Comparison of ENCODE assay signal across 24 mouse cellular contexts in genomic region chr1:134614554-134614953, GRCm38 (mm10). TPM values are rescaled to one million over a fixed set of nuclear protein-coding genes. Genes with fewer than 3 reads are reported as not detected.
A peak's percentile ranks its signal among the peaks of the same experiment; 100 is the strongest.
DNase-seq lines count a peak whose midpoint lies in the region; ATAC-seq lines count a peak whose summit lies in the region.
"Had no signal": no experiment of that assay in that cellular context is flagged by ENCODE, and none has a peak within 500 bp of the region (broad histone marks: within the 10 kb centered on the region; RNA-seq: fewer than 3 reads in every experiment).

No protein-coding gene starts in this region.

- 71% methylated on average over 5 of the region's 5 CpGs for WGBS in liver, embryonic 12.5 days (ENCODE audit: insufficient replicate concordance)
- whole genome bisulfite sequencing in liver, embryonic 16.5 days (ENCODE audit: insufficient replicate concordance) = 41% methylated on average over 5 of the region's 5 CpGs
- WGBS in forebrain, embryonic 11.5 days = 92% methylated on average over 5 of the region's 5 CpGs
- WGBS in forebrain, embryonic 15.5 days = 97% methylated on average over 5 of the region's 5 CpGs

- H3K27ac ChIP-seq in liver, embryonic 12.5 days = no peak overlapping the region
- no peak overlapping the region for H3K27ac ChIP-seq in liver, embryonic 16.5 days (ENCODE audit: low read length)
- no peak overlapping the region for H3K27ac ChIP-seq in forebrain, embryonic 11.5 days (ENCODE audit: low read depth, low read length)
- H3K27ac ChIP-seq in forebrain, embryonic 15.5 days (replicated peaks) = no peak overlapping the region
- H3K27ac ChIP-seq: embryonic facial prominence, embryonic 15.5 days; forebrain, embryonic 12.5 days; hindbrain, embryonic 12.5 days had no signal

- H3K9me3 ChIP-seq in liver, embryonic 12.5 days (replicated peaks) = no peaks in the 10 kb centered on the region
- no peaks in the 10 kb centered on the region for H3K9me3 ChIP-seq in liver, embryonic 16.5 days (replicated peaks; ENCODE audit: control insufficient read depth, low read length)
- H3K9me3 ChIP-seq in forebrain, embryonic 11.5 days (ENCODE audit: control insufficient read depth, low read length) = no peaks in the 10 kb centered on the region
- H3K9me3 ChIP-seq in forebrain, embryonic 15.5 days = no peaks in the 10 kb centered on the region
- H3K9me3 ChIP-seq: embryonic facial prominence, embryonic 15.5 days; forebrain, embryonic 12.5 days; G1E; heart, embryonic 12.5 days; hindbrain, embryonic 12.5 days had no signal

- H3K9ac ChIP-seq in liver, embryonic 12.5 days = no peak overlapping the region; the same call in 1 of the 2 replicates
- no peak overlapping the region for H3K9ac ChIP-seq in liver, embryonic 16.5 days (ENCODE audit: low read depth, low read length)
- H3K9ac ChIP-seq in forebrain, embryonic 11.5 days (ENCODE audit: low read length) = no peak overlapping the region
- no peak overlapping the region for H3K9ac ChIP-seq in forebrain, embryonic 15.5 days (replicated peaks)
- H3K9ac ChIP-seq: embryonic facial prominence, embryonic 15.5 days; forebrain, embryonic 12.5 days; forebrain, postnatal 0 days; heart, embryonic 12.5 days; hindbrain, embryonic 12.5 days had no signal

- H3K4me1 ChIP-seq in liver, embryonic 12.5 days = peaks cover 19% of the 10 kb centered on the region
- 0 out of 2 replicates have a peak, but pooled peaks cover 3% of the 10 kb centered on the region for H3K4me1 ChIP-seq in liver, embryonic 16.5 days (ENCODE audit: control insufficient read depth, low read depth, low read length)
- no peaks in the 10 kb centered on the region for H3K4me1 ChIP-seq in forebrain, embryonic 11.5 days (replicated peaks; ENCODE audit: control insufficient read depth, insufficient read depth, low read length)
- no peaks in the 10 kb centered on the region for H3K4me1 ChIP-seq in forebrain, embryonic 15.5 days
- H3K4me1 ChIP-seq: embryonic facial prominence, embryonic 15.5 days; forebrain, embryonic 12.5 days; heart, embryonic 12.5 days; hindbrain, embryonic 12.5 days had no signal

- H3K36me3 ChIP-seq in liver, embryonic 12.5 days = peaks cover 66% of the 10 kb centered on the region
- H3K36me3 ChIP-seq in liver, embryonic 16.5 days (ENCODE audit: control insufficient read depth, insufficient read depth) = peaks cover 10% of the 10 kb centered on the region
- H3K36me3 ChIP-seq in forebrain, embryonic 11.5 days (ENCODE audit: control insufficient read depth, insufficient read depth, low read length) = peaks cover 24% of the 10 kb centered on the region; the same call in 1 of the 2 replicates
- peaks cover 76% of the 10 kb centered on the region for H3K36me3 ChIP-seq in forebrain, embryonic 15.5 days

- no peaks in the 10 kb centered on the region for H3K27me3 ChIP-seq in liver, embryonic 12.5 days (replicated peaks)
- H3K27me3 ChIP-seq in liver, embryonic 16.5 days (ENCODE audit: control insufficient read depth, insufficient read depth, low read depth, low read length) = no peaks in the 10 kb centered on the region
- H3K27me3 ChIP-seq in forebrain, embryonic 11.5 days (ENCODE audit: control insufficient read depth, insufficient read depth, low read length) = no peaks in the 10 kb centered on the region
- H3K27me3 ChIP-seq in forebrain, embryonic 15.5 days = no peaks in the 10 kb centered on the region
- H3K27me3 ChIP-seq: embryonic facial prominence, embryonic 15.5 days; forebrain, embryonic 12.5 days; heart, embryonic 12.5 days; hindbrain, embryonic 12.5 days had no signal

- H3K4me2 ChIP-seq in liver, embryonic 12.5 days = no peak overlapping the region
- H3K4me2 ChIP-seq in liver, embryonic 16.5 days (ENCODE audit: low read depth, low read length) = no peak overlapping the region
- H3K4me2 ChIP-seq in forebrain, embryonic 11.5 days (ENCODE audit: low read depth, low read length, severe bottlenecking) = no peak overlapping the region
- no peak overlapping the region for H3K4me2 ChIP-seq in forebrain, embryonic 15.5 days (replicated peaks)
- H3K4me2 ChIP-seq: embryonic facial prominence, embryonic 15.5 days; forebrain, embryonic 12.5 days; heart, embryonic 12.5 days; hindbrain, embryonic 12.5 days had no signal

- no peak overlapping the region for H3K4me3 ChIP-seq in liver, embryonic 12.5 days
- no peak overlapping the region for H3K4me3 ChIP-seq in liver, embryonic 16.5 days (ENCODE audit: low read depth, low read length)
- H3K4me3 ChIP-seq in forebrain, embryonic 11.5 days (ENCODE audit: low read depth, low read length) = no peak overlapping the region
- no peak overlapping the region for H3K4me3 ChIP-seq in forebrain, embryonic 15.5 days
- H3K4me3 ChIP-seq: embryonic facial prominence, embryonic 15.5 days; forebrain, embryonic 12.5 days; heart, embryonic 12.5 days; hindbrain, embryonic 12.5 days had no signal

- DNase-seq in heart, adult 11 months = peak; percentile 37
- no peak for DNase-seq in heart, postnatal 4 days
- DNase-seq in forebrain, embryonic 11.5 days (ENCODE audit: low spot score) = no peak
- no peak for DNase-seq in adrenal gland, postnatal 36 days
- DNase-seq: adrenal gland, postnatal 10 days; B cell, adult 2 months; cerebellum, adult 18-20 months; cerebellum, adult 9-11 months; cerebellum, postnatal 36 days; embryo, embryonic 11 days; forebrain, postnatal 0 days; gastrocnemius, postnatal 14 days had no signal

- peak; percentile 73 for ATAC-seq in liver, embryonic 12.5 days
- ATAC-seq in liver, embryonic 16.5 days (ENCODE audit: low read depth) = peak; percentile 78
- no peak for ATAC-seq in forebrain, embryonic 11.5 days (replicated peaks; ENCODE audit: low FRiP score)
- no peak for ATAC-seq in forebrain, embryonic 15.5 days (replicated peaks)
- ATAC-seq: CD4-positive, CD25-positive, alpha-beta regulatory T cell, adult 4 months; forebrain, postnatal 0 days; hindbrain, embryonic 16.5 days had no signal

RNA-seq across cellular contexts. Expression of gene Syt2, which starts 31.9 kb away (rescaled TPM):
- under 1 TPM in 1 of 2 experiments, not detected in 1; 0.05 TPM for total RNA-seq in heart, postnatal 4 days (2021)
- polyA plus RNA-seq in liver, embryonic 12.5 days (2016; fragmentation: Nextera tagmentation; extraction: Ambion mirVana) = 0.06 and 0.32 TPM in 2 replicates
- 0.02 and 0.04 TPM in 2 replicates for polyA plus RNA-seq in liver, embryonic 16.5 days (2015; fragmentation: Nextera tagmentation; extraction: Ambion mirVana)
- polyA plus RNA-seq in forebrain, embryonic 11.5 days (2014; fragmentation: Nextera tagmentation; extraction: Ambion mirVana) = 0.84 and 0.95 TPM in 2 replicates
- under 1 TPM; 0.07 to 0.36 TPM for total RNA-seq in adrenal gland, postnatal 36 days (2021)
- 1.2 and 1.8 TPM in 2 replicates for polyA plus RNA-seq in forebrain, embryonic 15.5 days (2015; fragmentation: Nextera tagmentation; extraction: Ambion mirVana)
- total RNA-seq: gastrocnemius, adult 18-20 months; heart, postnatal 25 days had no signal
- polyA plus RNA-seq: G1E had no signal

RNA-seq across cellular contexts. Expression of gene Kdm5b, which starts 54.6 kb away (rescaled TPM):
- 10 to 100 TPM; 27.8 to 28.6 TPM for total RNA-seq in heart, postnatal 4 days (2021)
- polyA plus RNA-seq in liver, embryonic 12.5 days (2016; fragmentation: Nextera tagmentation; extraction: Ambion mirVana) = 16.1 and 16.5 TPM in 2 replicates
- 5.5 and 5.6 TPM in 2 replicates for polyA plus RNA-seq in liver, embryonic 16.5 days (2015; fragmentation: Nextera tagmentation; extraction: Ambion mirVana)
- 83.9 and 84.4 TPM in 2 replicates for polyA plus RNA-seq in forebrain, embryonic 11.5 days (2014; fragmentation: Nextera tagmentation; extraction: Ambion mirVana)
- total RNA-seq in adrenal gland, postnatal 36 days (2021) = 10 to 100 TPM; 44.1 to 45.7 TPM
- 104 and 107 TPM in 2 replicates for polyA plus RNA-seq in forebrain, embryonic 15.5 days (2015; fragmentation: Nextera tagmentation; extraction: Ambion mirVana)

Comparison
In these comparisons a context has a peak if more than half of its experiments do, and no peak if none do; other contexts are left out.
1. ATAC-seq: peak in liver, embryonic 12.5 days (single experiment) and liver, embryonic 16.5 days (single experiment); none in forebrain, embryonic 11.5 days (single experiment) and forebrain, embryonic 15.5 days (single experiment).